Mouse (Mus musculus): Measurements from ENCODE around the gene Ptprh.

DNA sequence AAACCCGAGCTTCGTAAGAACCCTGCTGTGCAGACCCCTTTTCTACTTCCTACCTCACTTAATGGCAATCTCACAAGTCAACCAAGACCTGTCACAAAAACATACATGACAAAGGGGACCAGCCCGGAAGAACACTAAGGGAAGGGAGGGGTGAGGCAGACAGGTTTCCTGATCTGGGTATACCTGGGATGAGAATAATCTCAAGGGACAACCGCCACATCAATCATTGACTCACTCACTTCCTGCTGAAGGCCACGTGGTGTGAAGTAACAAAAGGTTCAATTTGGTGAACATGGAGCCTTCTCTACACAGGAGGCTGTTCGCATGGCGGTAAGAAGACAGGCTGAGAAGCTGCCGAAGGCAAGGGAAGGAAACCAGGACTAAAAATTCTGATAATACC, 47.7 kb upstream of the Ptprh start:
- TF ChIP-seq CTCF (IDR thresholded peaks at IDR 0.05; ENCODE audit: control insufficient read depth, insufficient read depth, low read length) (no peak), POLR2A (IDR thresholded peaks at IDR 0.05; ENCODE audit: borderline replicate concordance, control insufficient read depth, low read depth, low read length) (no peak)

All from bone marrow, adult 2 months (tissue).